ENCODE assay signal across 26 mouse cellular contexts in the genomic region with DNA sequence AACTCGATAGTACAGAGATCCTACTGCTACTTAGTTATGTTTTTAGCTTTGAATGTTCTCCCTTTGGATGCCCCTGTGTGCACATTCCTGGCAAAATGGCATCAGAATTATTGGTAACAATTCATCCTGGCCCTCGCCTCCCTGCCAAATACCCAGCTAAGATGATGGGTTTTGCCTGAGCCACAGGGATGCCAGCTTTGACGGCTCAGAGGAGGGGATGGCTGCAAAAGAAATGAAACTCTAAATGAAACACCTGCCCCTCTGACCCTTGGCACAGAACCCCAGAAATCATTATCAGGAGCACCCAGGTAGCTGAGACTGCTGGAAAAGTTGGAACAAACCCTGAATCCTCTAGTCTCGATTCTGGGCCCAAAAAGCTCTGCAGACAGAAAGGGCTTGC. TPM values are rescaled to one million over a fixed set of nuclear protein-coding genes. Genes with fewer than 3 reads are reported as not detected.
DNase-seq lines count a peak whose midpoint lies in the region; TF ChIP-seq lines count a peak whose summit lies in the region.
"Had no signal": no experiment of that assay in that cellular context is flagged by ENCODE, and none has a peak within 500 bp of the region (broad histone marks: within the 10 kb centered on the region; RNA-seq: fewer than 3 reads in every experiment).

No protein-coding gene starts in this region.

- H3K4me3 ChIP-seq in kidney, adult 2 months (ENCODE audit: insufficient read depth, low read depth, low read length): no peak overlapping the region
- H3K4me3 ChIP-seq: embryonic facial prominence, embryonic 12.5 days; embryonic facial prominence, embryonic 15.5 days; gastrocnemius, adult 2 months; heart, embryonic 12.5 days; heart, embryonic 15.5 days; hindbrain, embryonic 10.5 days; hindbrain, embryonic 13.5 days; intestine, embryonic 15.5 days had no signal

- no peaks in the 10 kb centered on the region for H3K36me3 ChIP-seq in kidney, adult 2 months (ENCODE audit: control insufficient read depth, insufficient read depth, low read length)
- H3K36me3 ChIP-seq: embryonic facial prominence, embryonic 12.5 days; embryonic facial prominence, embryonic 15.5 days; heart, embryonic 12.5 days; heart, embryonic 15.5 days; hindbrain, embryonic 10.5 days; hindbrain, embryonic 13.5 days; intestine, embryonic 15.5 days had no signal

- H3K4me1 ChIP-seq in kidney, adult 2 months (ENCODE audit: control insufficient read depth, insufficient read depth, low read length): peaks cover 6% of the 10 kb centered on the region; the same call in 1 of the 2 replicates
- H3K4me1 ChIP-seq: embryonic facial prominence, embryonic 12.5 days; hindbrain, embryonic 13.5 days; intestine, embryonic 15.5 days had no signal

- no peak for TF ChIP-seq CTCF in kidney, adult 2 months (conservative IDR thresholded peaks at IDR 0.05; ENCODE audit: insufficient read depth, insufficient read length, low read depth, low read length)

- 80% methylated on average over 4 of the region's 4 CpGs for WGBS in kidney, adult 2 months

- intact Hi-C loops in left cerebral cortex, postnatal 4 days (cut with DNase I): no loop called here

- peak overlapping the region; percentile 69; the same call in 1 of the 2 replicates for H3K27ac ChIP-seq in kidney, adult 2 months (ENCODE audit: insufficient read depth, low read depth, low read length)
- H3K27ac ChIP-seq: embryonic facial prominence, embryonic 12.5 days; embryonic facial prominence, embryonic 15.5 days; gastrocnemius, adult 2 months; heart, embryonic 15.5 days; hindbrain, embryonic 10.5 days; hindbrain, embryonic 13.5 days; intestine, embryonic 15.5 days had no signal

- H3K27me3 ChIP-seq in kidney, adult 2 months (replicated peaks; ENCODE audit: control insufficient read depth, insufficient read depth, low read length): no peaks in the 10 kb centered on the region
- H3K27me3 ChIP-seq: embryonic facial prominence, embryonic 12.5 days; embryonic facial prominence, embryonic 15.5 days; heart, embryonic 12.5 days; heart, embryonic 15.5 days; hindbrain, embryonic 13.5 days; intestine, embryonic 15.5 days had no signal

- DNase-seq in cerebellum, adult 9-11 months: peak; percentile 69
- DNase-seq in cerebellum, adult 11 months: no peak
- peak; percentile 21 for DNase-seq in kidney, adult 2 months
- no peak for DNase-seq in kidney, postnatal 36 days
- DNase-seq in left cerebral cortex, postnatal 4 days: peak; percentile 36
- no peak for DNase-seq in left cerebral cortex, adult 8-10 months (ENCODE audit: low spot score in 2 of 2)
- DNase-seq in thymus, adult 18-20 months: no peak
- DNase-seq: adrenal gland, adult 2 months; adrenal gland, postnatal 14 days; forebrain, postnatal 0 days; gastrocnemius, adult 2 months; gastrocnemius, postnatal 14 days; heart, adult 11 months; heart, postnatal 10 days; heart, postnatal 36 days; kidney, adult 11 months had no signal

- TF ChIP-seq POLR2A in kidney, adult 2 months (IDR thresholded peaks at IDR 0.05; ENCODE audit: low read depth, low read length): no peak

RNA-seq across cellular contexts. Expression of a gene that starts 54.1 kb away (rescaled TPM):
- 28.6 and 31.5 TPM in 2 replicates for polyA plus RNA-seq in kidney, adult 2 months (2012; rRNA removed)
- 10 to 100 TPM; 51.9 to 60.8 TPM for total RNA-seq in left cerebral cortex, postnatal 4 days (2021)
- total RNA-seq in left cerebral cortex, adult 8-10 months (2022): 10 to 100 TPM; 55.6 to 65.4 (median 56.4) TPM
- total RNA-seq: common myeloid progenitor, adult 5-6 weeks; MEL had no signal
- polyA plus RNA-seq: C2C12 had no signal

Comparison
In these comparisons a context has a peak if more than half of its experiments do, and no peak if none do; other contexts are left out.
1. DNase-seq: peak in cerebellum, adult 9-11 months (single experiment), kidney, adult 2 months (single experiment) and left cerebral cortex, postnatal 4 days (single experiment); none in cerebellum, adult 11 months (single experiment), kidney, postnatal 36 days (0 of 2), left cerebral cortex, adult 8-10 months (0 of 2) and thymus, adult 18-20 months (0 of 2).